Mouse (Mus musculus) limb, embryonic 14.5 days (tissue): Measurements from ENCODE around the gene Serpinh1. TPM values are rescaled to one million over a fixed set of nuclear protein-coding genes. Genes with fewer than 3 reads are reported as not detected.

Source experiments
- ATAC-seq: fragments of 200-750 bp; cut with Nextera tagmentation; 2 replicates; pipeline ENCODE4 v1.8.0; 2017; ENCODE audit warnings: low read depth, moderate number of reproducible peaks, moderate TSS enrichment; ENCODE audit not compliant: low FRiP score
- DNase-seq: peaks from one replicate; pipeline ENCODE4 v3.0.0-alpha.2; 2015; ENCODE audit warnings: low spot score
- H3K27ac ChIP-seq: fragments of 300-500 bp; sonication (generic); replicated peaks from 2 replicates; pipeline ENCODE4 v1.5.1; 2014; ENCODE audit warnings: low read depth, mild to moderate bottlenecking, low read length, moderate library complexity, mixed read lengths
- H3K27me3 ChIP-seq: fragments of 300-500 bp; sonication (generic); 2 replicates; pipeline ENCODE4 v1.6.1; 2014; ENCODE audit warnings: low read length, mixed read lengths; ENCODE audit not compliant: control insufficient read depth, insufficient read depth
- H3K36me3 ChIP-seq: fragments of 300-500 bp; sonication (generic); 2 replicates; pipeline ENCODE4 v1.6.1; 2014; ENCODE audit warnings: mild to moderate bottlenecking, low read length, moderate library complexity, mixed read lengths; ENCODE audit not compliant: control insufficient read depth, insufficient read depth
- H3K4me1 ChIP-seq: fragments of 300-500 bp; sonication (generic); 2 replicates; pipeline ENCODE4 v1.6.1; 2014; ENCODE audit warnings: antibody characterized with exemption, low read length, mixed read lengths; ENCODE audit not compliant: control insufficient read depth, insufficient read depth
- H3K4me2 ChIP-seq: fragments of 300-500 bp; sonication (generic); replicated peaks from 2 replicates; pipeline ENCODE4 v1.6.1; 2014; ENCODE audit warnings: low read depth, mild to moderate bottlenecking, low read length, moderate library complexity; ENCODE audit not compliant: severe bottlenecking
- H3K4me3 ChIP-seq: fragments of 300-500 bp; sonication (generic); replicated peaks from 2 replicates; pipeline ENCODE4 v1.5.1; 2014; ENCODE audit warnings: low read length
- H3K9ac ChIP-seq: fragments of 300-500 bp; sonication (generic); 2 replicates; pipeline ENCODE4 v1.6.1; 2014; ENCODE audit warnings: mild to moderate bottlenecking, low read depth, low read length, moderate library complexity; ENCODE audit not compliant: severe bottlenecking
- H3K9me3 ChIP-seq: fragments of 300-500 bp; sonication (generic); 2 replicates; pipeline ENCODE4 v1.6.1; 2016; ENCODE audit warnings: low read length; ENCODE audit not compliant: control insufficient read depth
- POLR2A ChIP-seq: fragments of 200-500 bp; IDR thresholded peaks from 2 replicates; pipeline ENCODE4 v1.8.0; 2012; ENCODE audit warnings: inconsistent platforms, mild to moderate bottlenecking, moderate library complexity, borderline replicate concordance; ENCODE audit not compliant: insufficient read depth, insufficient read length; ENCODE audit errors: extremely low read depth
- WGBS: fragments of 180-500 bp; shearing (Covaris S2); extraction: QIAGEN DNeasy Blood & Tissue Kit; methylation state at CpG from one replicate; pipeline ENCODE4 v1.1.7; 2014; 5-methylcytosine and 5-hydroxymethylcytosine counted together
- polyA plus RNA-seq, 2 experiments: library from polyadenylated mRNA; depleted of rRNA in 1 of 2; stranded (reverse) in 1 of 2; unstranded in 1 of 2; fragments of >200 nt; fragmentation: Nextera tagmentation in 1 of 2; extraction: Ambion mirVana in 1 of 2; gene quantifications; 2 replicates each; pipeline versions ENCODE4 v1.2.1 to v1.2.3; 2012 to 2014

Gene Serpinh1
- polyA plus RNA-seq, 2 experiments = 790 to 1,525 TPM

GRCm38 (mm10) chr7:99349782-99350720 is 3.0 kb downstream of the Serpinh1 start:
- Histone ChIP-seq H3K9me3 (no peaks in the 10 kb centered on the region), H3K4me2 (peak overlapping the region; percentile 87), H3K27me3 (no peaks in the 10 kb centered on the region), H3K36me3 (peaks cover 57% of the 10 kb centered on the region), H3K9ac (peak overlapping the region; percentile 93), H3K4me1 (peaks cover 25% of the 10 kb centered on the region), H3K4me3 (peak overlapping the region; percentile 88), H3K27ac (0 out of 2 replicates have a peak overlapping the region, but pooled peaks have one; percentile 93)
- TF ChIP-seq POLR2A = no peak
- ATAC-seq (no peak), DNase-seq (no peak)
- 62% methylated on average over 9 of the region's 9 CpGs for WGBS

GRCm38 (mm10) chr7:99348883-99349282 is 4.2 kb downstream of the Serpinh1 start:
- H3K9me3 ChIP-seq = no peaks in the 10 kb centered on the region
- peaks cover 15% of the 10 kb centered on the region for H3K4me1 ChIP-seq
- no peak overlapping the region for H3K27ac ChIP-seq
- 95% methylated on average over 26 of the region's 26 CpGs for WGBS
- peak overlapping the region; percentile 0; the same call in 1 of the 2 replicates for H3K4me3 ChIP-seq
- H3K9ac ChIP-seq = no peak overlapping the region; the same call in 1 of the 2 replicates
- peaks cover 69% of the 10 kb centered on the region for H3K36me3 ChIP-seq
- DNase-seq = no peak
- no peak for TF ChIP-seq POLR2A
- peak overlapping the region; percentile 87; the same call in 1 of the 2 replicates for H3K4me2 ChIP-seq
- no peak for ATAC-seq
- no peaks in the 10 kb centered on the region for H3K27me3 ChIP-seq

GRCm38 (mm10) chr7:99347268-99347667 is 5.8 kb downstream of the Serpinh1 start:
- no peak overlapping the region for H3K4me3 ChIP-seq

GRCm38 (mm10) chr7:99343577-99343976 is 9.5 kb downstream of the Serpinh1 start:
- H3K9me3 ChIP-seq = no peaks in the 10 kb centered on the region
- H3K27me3 ChIP-seq = no peaks in the 10 kb centered on the region
- no peak for TF ChIP-seq POLR2A
- no peak overlapping the region for H3K27ac ChIP-seq
- ATAC-seq (no peak), DNase-seq (no peak)
- H3K4me3 ChIP-seq = no peak overlapping the region
- WGBS = 83% methylated on average over 4 of the region's 4 CpGs
- no peak overlapping the region for H3K9ac ChIP-seq
- H3K36me3 ChIP-seq = peaks cover 82% of the 10 kb centered on the region
- no peak overlapping the region for H3K4me2 ChIP-seq
- H3K4me1 ChIP-seq = no peaks in the 10 kb centered on the region

More at GRCm38 (mm10) chr7:99347268-99347667, 5.8 kb downstream of the Serpinh1 start:
- ATAC-seq = no peak
- H3K9ac ChIP-seq = no peak overlapping the region
- peaks cover 9% of the 10 kb centered on the region for H3K4me1 ChIP-seq
- WGBS = 95% methylated on average over 10 of the region's 10 CpGs
- H3K4me2 ChIP-seq = no peak overlapping the region
- DNase-seq = no peak
- H3K27ac ChIP-seq = no peak overlapping the region
- H3K36me3 ChIP-seq = peaks cover 85% of the 10 kb centered on the region
- H3K27me3 ChIP-seq = no peaks in the 10 kb centered on the region
- no peak for TF ChIP-seq POLR2A
- no peaks in the 10 kb centered on the region for H3K9me3 ChIP-seq

- ATAC-seq (no peak), DNase-seq (no peak)
- TF ChIP-seq POLR2A = no peak
- Histone ChIP-seq H3K27ac (no peak overlapping the region), H3K4me1 (no peaks in the 10 kb centered on the region), H3K27me3 (no peaks in the 10 kb centered on the region), H3K9me3 (no peaks in the 10 kb centered on the region), H3K9ac (no peak overlapping the region), H3K4me2 (no peak overlapping the region), H3K36me3 (peaks cover 53% of the 10 kb centered on the region), H3K4me3 (no peak overlapping the region)
- 80% methylated on average over 8 of the region's 8 CpGs for WGBS
Observed at GRCm38 (mm10) chr7:99340736-99341135, 12.3 kb downstream of the Serpinh1 start.
